Mouse (Mus musculus) lung, postnatal 0 days (tissue): ENCODE results near the gene Gm20388.

Experiments used
- CTCF ChIP-seq: IDR thresholded peaks from 2 replicates; pipeline ENCODE4 v1.5.1; 2016; ENCODE audit warnings: antibody characterized with exemption, mild to moderate bottlenecking
- EP300 ChIP-seq: IDR thresholded peaks from 2 replicates; pipeline ENCODE4 v1.6.1; 2016; ENCODE audit warnings: antibody characterized with exemption, mild to moderate bottlenecking, control low read depth

DNA sequence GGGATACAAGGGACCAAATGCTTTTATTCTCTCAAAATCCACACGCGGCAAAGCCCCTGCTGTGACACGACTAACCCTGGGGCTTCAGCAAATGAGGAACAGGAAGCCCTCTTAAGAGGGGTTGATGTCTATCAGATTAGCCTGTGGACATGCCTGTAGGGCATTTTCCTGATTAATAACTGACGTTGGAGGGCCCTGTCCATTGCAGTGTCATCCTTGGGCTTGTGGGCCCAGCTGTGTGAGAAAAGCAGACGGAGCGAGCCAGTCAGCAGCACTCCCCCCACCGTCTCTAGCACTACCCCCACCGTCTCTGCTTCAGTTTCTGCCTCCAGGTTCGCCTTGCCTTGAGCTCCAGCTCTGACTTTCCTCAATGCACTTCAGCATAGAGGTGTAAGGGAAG, 2856.6 kb downstream of the Gm20388 start:
- TF ChIP-seq CTCF, result no peak
- no peak for TF ChIP-seq EP300
